Comparison of ENCODE assay signal across 17 mouse cellular contexts in genomic region chr7:118295855-118296254, GRCm38 (mm10).
"Had no signal": no experiment of that assay in that cellular context is flagged by ENCODE, and none has a peak within 500 bp of the region (broad histone marks: within the 10 kb centered on the region; RNA-seq: fewer than 3 reads in every experiment).

No protein-coding gene starts in this region.

- H3K27ac ChIP-seq: lung, embryonic 15.5 days; macrophage; midbrain, embryonic 10.5 days; midbrain, embryonic 12.5 days; neural tube, embryonic 13.5 days; neural tube, embryonic 15.5 days had no signal

- H3K4me2 ChIP-seq: lung, embryonic 15.5 days; midbrain, embryonic 12.5 days; neural tube, embryonic 13.5 days; neural tube, embryonic 15.5 days had no signal

- H3K4me3 ChIP-seq: lung, embryonic 15.5 days; megakaryocyte, embryonic 14.5 days; midbrain, embryonic 10.5 days; midbrain, embryonic 12.5 days; myocyte; neural tube, embryonic 13.5 days; neural tube, embryonic 15.5 days had no signal

- DNase-seq: lung, adult 2 months; midbrain, embryonic 14.5 days; retina, postnatal 1 day; right cerebral cortex, adult 18-20 months; right cerebral cortex, postnatal 25 days; thymus, adult 18-20 months had no signal

- ATAC-seq: liver, postnatal 0 days; lung, postnatal 0 days; midbrain, embryonic 16.5 days had no signal

- H3K9me3 ChIP-seq: lung, embryonic 15.5 days had no signal

- H3K27me3 ChIP-seq: lung, embryonic 15.5 days; midbrain, embryonic 12.5 days; neural tube, embryonic 13.5 days; neural tube, embryonic 15.5 days had no signal

- H3K4me1 ChIP-seq: lung, embryonic 15.5 days had no signal

- H3K36me3 ChIP-seq: lung, embryonic 15.5 days; midbrain, embryonic 10.5 days; midbrain, embryonic 12.5 days; neural tube, embryonic 13.5 days; neural tube, embryonic 15.5 days had no signal

- H3K9ac ChIP-seq: liver, postnatal 0 days; lung, embryonic 15.5 days; midbrain, embryonic 12.5 days; neural tube, embryonic 13.5 days; neural tube, embryonic 15.5 days had no signal
